Mouse (Mus musculus): ENCODE data around the gene Thtpa. TPM values are rescaled to one million over a fixed set of nuclear protein-coding genes. Genes with fewer than 3 reads are reported as not detected.
A peak's percentile ranks its signal among the peaks of the same experiment; 100 is the strongest.

Thtpa gene
- polyA plus RNA-seq, 1 experiment from 2014 or later = 26.6 TPM

DNA sequence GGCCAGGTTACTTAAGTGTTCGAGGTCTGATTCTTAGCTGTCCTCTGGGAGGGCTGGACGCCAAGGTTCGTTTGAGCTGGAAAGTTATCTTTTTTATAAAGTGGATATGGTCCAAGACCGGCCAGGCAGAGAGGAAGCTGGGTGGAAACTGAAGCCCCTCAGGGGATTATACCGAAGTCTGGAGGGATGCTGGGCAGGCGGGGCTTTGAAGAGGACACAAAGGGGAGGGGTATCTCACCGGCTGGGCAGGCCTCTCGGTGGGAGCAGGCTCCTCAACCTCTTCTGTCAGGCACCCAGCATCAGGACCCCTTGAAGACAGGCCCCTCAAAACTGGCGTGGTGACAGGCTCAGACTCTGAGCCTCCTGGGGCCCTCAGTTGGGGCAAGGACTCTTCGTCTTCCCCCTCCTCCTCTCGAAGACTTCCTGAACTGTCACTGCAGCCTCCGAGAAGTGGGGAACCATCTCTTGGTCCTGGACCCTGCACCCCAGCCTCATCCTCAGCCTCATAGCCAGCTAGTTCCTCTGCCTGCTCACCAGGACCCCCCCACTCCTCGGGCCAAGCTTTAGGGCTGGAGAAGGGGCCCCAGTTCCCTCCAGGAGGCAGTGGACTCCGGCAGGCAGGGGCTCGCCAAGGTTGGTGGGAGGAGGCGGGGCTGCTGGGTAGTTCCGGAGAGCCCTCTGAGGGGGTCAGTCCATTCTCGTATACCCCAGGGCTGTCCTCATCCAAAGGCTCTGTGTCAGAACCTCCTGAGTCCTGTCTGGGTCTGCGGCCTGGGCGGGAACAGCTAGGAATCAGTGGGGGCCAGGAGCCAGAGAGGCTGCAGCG, 14.7 kb downstream of the Thtpa start:
- peak overlapping the region; percentile 31 for H3K4me2 ChIP-seq (replicated peaks)
- 0 out of 2 replicates have a peak overlapping the region, but pooled peaks have one; percentile 65 for H3K27ac ChIP-seq (replicated peaks)
- peak overlapping the region; percentile 25; the same call in 1 of the 2 replicates for H3K9ac ChIP-seq (replicated peaks)
- H3K36me3 ChIP-seq = no peaks in the 10 kb centered on the region
- no peaks in the 10 kb centered on the region for H3K9me3 ChIP-seq
- H3K4me1 ChIP-seq = peaks cover 51% of the 10 kb centered on the region
- whole genome bisulfite sequencing = 4% methylated on average over 21 of the region's 21 CpGs
- peak; percentile 11 for ATAC-seq (ENCODE audit: low FRiP score, low read depth)
- H3K27me3 ChIP-seq = peaks cover 60% of the 10 kb centered on the region
- H3K4me3 ChIP-seq = no peak overlapping the region

DNA sequence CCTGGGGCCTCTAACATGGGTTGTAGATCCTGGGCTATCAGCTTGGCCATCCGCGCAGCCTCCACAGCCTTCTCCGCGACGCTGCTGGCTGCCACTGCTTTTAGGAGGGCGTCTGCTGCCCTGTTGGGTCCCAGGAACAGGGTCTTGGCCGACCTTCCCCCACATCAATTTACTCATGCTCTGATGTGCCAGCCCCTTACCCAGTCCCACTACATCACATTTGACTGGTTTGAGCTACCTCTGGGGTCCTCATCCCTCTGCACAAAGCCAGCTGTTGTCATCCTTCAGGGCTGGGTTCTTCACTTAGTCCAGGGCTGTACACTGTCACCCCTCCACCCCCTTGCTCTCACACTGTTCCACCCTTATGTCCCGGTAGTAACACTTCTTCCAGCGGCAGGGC, 15.5 kb downstream of the Thtpa start:
- Histone ChIP-seq H3K4me2 (replicated peaks) (no peak overlapping the region), H3K4me1 (peaks cover 57% of the 10 kb centered on the region), H3K9ac (replicated peaks) (no peak overlapping the region), H3K27me3 (peaks cover 58% of the 10 kb centered on the region), H3K9me3 (no peaks in the 10 kb centered on the region), H3K27ac (replicated peaks) (no peak overlapping the region), H3K4me3 (no peak overlapping the region), H3K36me3 (no peaks in the 10 kb centered on the region)
- ATAC-seq (ENCODE audit: low FRiP score, low read depth) = no peak
- 35% methylated on average over 9 of the region's 9 CpGs for WGBS

DNA sequence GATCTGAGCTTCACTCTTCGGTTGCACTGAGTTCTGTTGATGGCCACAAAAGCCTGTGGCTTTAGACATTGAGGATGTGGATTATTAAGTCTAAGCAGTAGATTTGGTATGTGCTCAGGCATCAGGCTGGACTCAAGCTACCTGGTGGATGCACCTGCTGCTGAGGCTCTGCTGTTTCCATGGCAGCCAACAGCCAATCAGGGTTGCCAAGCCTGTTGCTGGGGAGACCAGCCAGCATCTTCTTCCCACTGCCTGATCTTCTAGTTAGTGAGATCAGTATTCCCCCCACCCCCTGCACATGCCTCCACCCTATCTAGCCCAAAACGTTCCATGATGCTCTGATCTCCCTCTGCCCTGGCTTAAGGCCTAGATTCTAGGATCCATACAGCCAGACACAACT, 17.1 kb downstream of the Thtpa start:
- peaks cover 61% of the 10 kb centered on the region for H3K4me1 ChIP-seq
- WGBS = 70% methylated on average over 2 of the region's 2 CpGs
- peaks cover 71% of the 10 kb centered on the region for H3K27me3 ChIP-seq

DNA sequence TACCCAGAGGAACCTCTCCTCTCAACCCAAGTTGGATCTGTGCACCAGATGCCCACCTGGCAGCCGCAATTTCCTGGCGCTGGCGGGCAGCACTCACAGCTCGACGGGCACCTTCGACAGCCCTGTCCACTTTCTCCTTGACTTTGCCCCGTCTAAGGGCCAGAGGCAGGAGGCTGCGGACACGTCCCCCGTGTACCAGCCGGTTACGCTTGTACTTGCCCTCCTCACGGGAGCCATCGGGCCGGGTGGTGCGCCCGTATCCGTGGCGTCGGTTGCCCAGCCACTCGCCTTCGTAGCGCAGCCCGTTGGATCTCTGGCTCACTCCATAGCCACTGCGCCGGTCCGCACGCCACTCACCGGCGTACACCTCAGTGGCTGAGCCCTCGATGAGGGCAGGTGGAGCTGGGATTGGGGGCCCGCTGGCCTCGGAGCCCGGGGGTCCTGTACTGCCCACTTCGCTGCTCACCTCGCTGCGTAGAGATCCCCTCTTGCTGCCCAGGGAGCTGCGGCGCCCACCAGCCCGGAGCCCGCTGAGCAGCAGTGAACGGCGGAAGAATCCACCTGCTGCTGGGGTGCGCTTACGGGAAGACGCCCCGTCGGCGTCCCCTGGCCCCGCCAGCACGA, 18.9 kb downstream of the Thtpa start:
- WGBS = 74% methylated on average over 51 of the region's 51 CpGs
- no peak overlapping the region for H3K9ac ChIP-seq (replicated peaks)
- peaks cover 55% of the 10 kb centered on the region for H3K4me1 ChIP-seq

More for the DNA sequence above, 17.1 kb downstream of the Thtpa start:
- Histone ChIP-seq H3K9ac (replicated peaks) (no peak overlapping the region), H3K9me3 (no peaks in the 10 kb centered on the region), H3K36me3 (no peaks in the 10 kb centered on the region), H3K27ac (replicated peaks) (no peak overlapping the region), H3K4me3 (no peak overlapping the region), H3K4me2 (replicated peaks) (no peak overlapping the region)
- ATAC-seq (ENCODE audit: low FRiP score, low read depth) = no peak

DNA sequence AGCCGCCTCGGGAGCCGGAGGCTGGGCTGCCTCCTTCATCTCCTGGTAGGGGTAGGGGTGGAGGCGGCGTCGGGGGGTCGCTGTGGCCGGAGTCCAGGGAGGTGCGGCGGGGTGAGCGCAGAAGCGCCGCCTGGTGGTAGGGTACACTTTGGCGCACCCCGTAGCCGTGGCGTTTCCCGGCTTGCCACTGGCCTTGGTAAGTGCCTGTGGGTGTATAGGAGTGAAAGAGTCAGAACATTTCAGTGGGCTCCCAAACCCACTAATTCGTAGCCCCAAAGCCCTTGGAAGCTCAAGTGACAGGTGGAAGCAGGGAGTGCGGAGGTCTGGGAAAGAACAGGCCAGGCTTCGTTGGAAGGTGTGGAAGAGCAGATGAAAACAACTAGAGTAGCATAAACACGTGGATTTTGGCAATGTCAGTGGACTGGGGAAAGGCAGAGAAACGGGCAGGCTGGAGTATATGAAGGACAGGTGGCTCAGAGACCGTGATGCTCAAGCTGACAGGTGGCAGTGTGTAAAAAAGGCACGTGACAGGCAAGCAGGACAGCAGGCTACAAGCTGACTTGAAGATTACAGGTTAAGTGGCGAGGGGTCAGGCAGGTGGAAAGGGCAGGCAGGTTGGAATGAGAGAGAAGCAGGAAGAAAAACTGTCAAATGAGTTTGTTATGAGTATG, 19.5 kb downstream of the Thtpa start:
- Histone ChIP-seq H3K4me1 (peaks cover 49% of the 10 kb centered on the region), H3K9me3 (no peaks in the 10 kb centered on the region), H3K9ac (replicated peaks) (peak overlapping the region; percentile 67), H3K4me3 (peak overlapping the region; percentile 74), H3K27me3 (peaks cover 75% of the 10 kb centered on the region), H3K36me3 (no peaks in the 10 kb centered on the region), H3K27ac (replicated peaks) (peak overlapping the region; percentile 71; the same call in 1 of the 2 replicates), H3K4me2 (replicated peaks) (peak overlapping the region; percentile 99)
- WGBS = 9% methylated on average over 21 of the region's 26 CpGs
- ATAC-seq (ENCODE audit: low FRiP score, low read depth) = no peak

More for the DNA sequence above, 18.9 kb downstream of the Thtpa start:
- no peak for ATAC-seq (ENCODE audit: low FRiP score, low read depth)
- Histone ChIP-seq H3K4me2 (replicated peaks) (peak overlapping the region; percentile 99), H3K4me3 (peak overlapping the region; percentile 74; the same call in 1 of the 2 replicates), H3K27ac (replicated peaks) (no peak overlapping the region), H3K27me3 (peaks cover 76% of the 10 kb centered on the region), H3K9me3 (no peaks in the 10 kb centered on the region), H3K36me3 (no peaks in the 10 kb centered on the region)

DNA sequence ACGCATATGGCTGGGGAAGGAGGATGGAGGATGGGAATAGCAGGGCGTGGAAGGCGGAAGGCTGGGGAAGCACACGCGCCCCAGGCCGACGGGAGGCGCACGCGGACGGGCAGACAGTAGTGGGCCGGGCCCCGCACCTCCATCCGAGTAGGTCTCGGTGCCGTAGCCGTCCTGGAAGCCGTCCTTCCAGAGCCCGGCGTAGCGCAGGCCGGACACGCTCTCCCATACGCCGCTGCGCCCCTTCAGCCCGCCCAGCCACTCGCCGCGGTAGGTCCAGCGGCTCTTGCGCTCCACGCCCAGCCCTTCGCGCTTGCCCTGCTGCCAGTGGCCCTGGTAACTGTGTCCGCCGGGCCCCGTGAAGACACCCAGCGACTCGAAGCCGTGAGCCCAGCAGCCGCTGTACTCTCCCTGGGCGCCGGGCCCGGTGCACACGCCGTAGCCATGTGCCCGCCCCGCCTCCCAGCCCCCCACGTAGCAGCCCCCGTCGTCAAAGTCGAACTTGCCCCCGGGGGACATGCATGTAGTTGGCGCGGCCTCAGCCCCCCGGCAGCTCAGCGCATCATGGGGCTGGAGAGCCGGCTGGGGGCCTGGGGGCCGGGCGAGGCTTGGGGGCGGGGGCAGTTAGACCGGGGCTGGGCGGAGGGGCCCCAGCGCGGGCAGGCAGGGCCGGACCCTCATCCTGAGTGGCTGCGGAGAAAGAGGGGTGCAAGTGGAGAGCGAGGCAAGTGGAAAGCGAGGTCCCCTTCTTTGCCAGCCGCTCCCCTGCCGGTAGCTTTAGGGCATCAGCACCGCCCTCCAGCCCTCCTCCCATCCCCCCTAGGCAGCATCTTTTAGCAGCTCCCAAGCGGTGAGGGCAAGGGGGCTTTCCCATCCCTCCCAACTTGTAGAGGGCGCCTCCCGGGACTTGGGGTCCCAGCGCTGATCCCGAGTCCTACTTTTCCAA, 20.4 kb downstream of the Thtpa start:
- Histone ChIP-seq H3K9me3 (no peaks in the 10 kb centered on the region), H3K4me1 (peaks cover 40% of the 10 kb centered on the region), H3K9ac (replicated peaks) (peak overlapping the region; percentile 67), H3K4me3 (peak overlapping the region; percentile 74), H3K27ac (replicated peaks) (peak overlapping the region; percentile 71), H3K27me3 (peaks cover 69% of the 10 kb centered on the region), H3K36me3 (no peaks in the 10 kb centered on the region), H3K4me2 (replicated peaks) (peak overlapping the region; percentile 99)
- under 1% methylated on average over 59 of the region's 78 CpGs for WGBS
- peak; percentile 57 for ATAC-seq (ENCODE audit: low FRiP score, low read depth)

DNA sequence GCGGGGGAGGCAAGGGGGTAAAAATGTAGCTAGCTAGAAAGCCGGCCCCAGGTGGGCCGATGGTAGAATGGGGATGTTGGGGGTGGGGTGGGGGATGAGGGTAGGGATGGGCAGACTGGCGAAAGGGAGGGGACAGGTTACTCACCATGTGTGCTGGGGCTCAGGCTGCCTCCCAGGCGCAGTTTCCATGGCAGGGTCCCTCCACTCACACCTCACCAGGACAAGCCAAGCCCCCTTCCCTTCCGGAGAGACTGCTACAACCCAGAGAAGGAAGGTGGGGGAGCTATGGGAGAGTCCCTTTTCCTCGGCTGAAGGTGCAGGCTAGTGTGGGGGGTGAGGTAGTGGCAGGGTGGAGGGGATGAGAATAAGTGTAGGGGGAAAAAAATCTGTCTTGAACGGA, 21.3 kb downstream of the Thtpa start:
- peak overlapping the region; percentile 67 for H3K9ac ChIP-seq (replicated peaks)
- peak overlapping the region; percentile 71 for H3K27ac ChIP-seq (replicated peaks)
- peaks cover 40% of the 10 kb centered on the region for H3K4me1 ChIP-seq
- peak overlapping the region; percentile 74 for H3K4me3 ChIP-seq
- peaks cover 61% of the 10 kb centered on the region for H3K27me3 ChIP-seq
- H3K4me2 ChIP-seq (replicated peaks) = peak overlapping the region; percentile 99
- ATAC-seq (ENCODE audit: low FRiP score, low read depth) = 0 out of 2 replicates have a peak, but pooled peaks have one; percentile 7
- WGBS = 0% methylated on average over 8 of the region's 8 CpGs
- no peaks in the 10 kb centered on the region for H3K36me3 ChIP-seq
- H3K9me3 ChIP-seq = no peaks in the 10 kb centered on the region

DNA sequence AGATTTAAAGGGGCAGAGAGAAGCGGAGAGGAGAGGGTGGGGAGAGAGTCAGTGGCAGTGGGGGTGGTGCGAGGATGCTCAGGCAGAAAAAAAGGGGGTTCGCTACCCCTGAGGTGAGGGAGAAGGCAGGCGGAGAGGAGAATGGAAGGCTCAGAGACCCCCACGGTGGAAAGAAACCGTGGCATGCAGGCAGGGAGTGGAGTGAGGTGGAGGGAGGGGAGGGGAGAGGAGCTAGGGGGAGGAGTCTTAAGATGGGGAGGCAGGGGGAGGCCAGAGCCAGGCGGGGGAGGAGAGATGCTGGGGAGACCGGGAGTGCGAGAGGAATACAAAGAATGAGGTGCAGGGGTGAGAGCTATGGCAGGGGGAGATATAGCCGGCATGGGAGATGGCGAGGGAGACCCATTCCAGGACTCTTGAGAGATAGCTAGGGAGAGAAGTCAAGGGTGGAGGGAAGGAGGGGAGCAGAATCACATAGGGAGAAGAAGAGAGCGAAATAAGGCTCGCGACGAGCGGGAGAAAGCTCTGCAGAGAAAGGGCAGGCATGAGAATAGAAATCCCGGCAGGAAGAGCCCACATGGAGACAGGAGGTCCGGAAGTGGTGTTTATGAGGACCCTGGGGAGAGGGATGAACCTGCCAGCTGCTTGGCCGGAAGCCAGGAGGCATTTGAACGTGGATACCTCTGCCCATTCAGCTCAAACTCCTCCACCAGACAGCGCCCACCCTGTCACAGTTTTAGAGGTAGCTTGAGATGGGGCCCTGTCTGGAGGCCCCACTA, 22.0 kb downstream of the Thtpa start, which contains the start of gene Jph4:
Gene Jph4, minus strand, starts transcription at position 511 of the 776 bp plus-strand sequence.
- Histone ChIP-seq H3K4me1 (peaks cover 40% of the 10 kb centered on the region), H3K27me3 (peaks cover 54% of the 10 kb centered on the region), H3K4me3 (peak within 1 kb of the TSS; percentile 74), H3K27ac (replicated peaks) (peak within 1 kb of the TSS; percentile 71), H3K36me3 (no peaks in the 10 kb centered on the region), H3K9me3 (no peaks in the 10 kb centered on the region), H3K4me2 (replicated peaks) (peak within 1 kb of the TSS; percentile 99), H3K9ac (replicated peaks) (peak within 1 kb of the TSS; percentile 67)
- 6% methylated on average over 21 of the region's 21 CpGs for WGBS
- ATAC-seq (ENCODE audit: low FRiP score, low read depth) = peak; percentile 35; the same call in 1 of the 2 replicates

DNA sequence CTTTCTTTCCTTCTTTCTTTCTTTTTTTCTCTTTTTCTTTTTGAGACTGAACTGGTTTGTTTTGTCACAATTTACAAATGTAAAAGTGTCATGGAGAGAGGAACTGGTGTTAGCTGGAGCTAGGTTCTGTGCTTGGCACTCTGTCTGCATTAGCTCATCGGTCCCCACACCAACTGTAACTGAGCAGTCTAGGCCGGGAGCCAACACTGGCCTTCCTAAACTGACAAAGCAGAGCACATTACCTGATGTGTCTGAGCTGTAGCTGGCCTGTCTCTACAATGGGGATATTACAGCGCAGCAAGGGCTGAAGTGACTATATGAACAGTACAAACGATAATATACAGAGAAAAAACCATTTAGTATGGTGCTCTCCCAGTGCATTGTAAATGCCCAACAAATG, 24.3 kb downstream of the Thtpa start:
- WGBS = 86% methylated on average over 4 of the region's 4 CpGs
- Histone ChIP-seq H3K36me3 (no peaks in the 10 kb centered on the region), H3K4me2 (replicated peaks) (no peak overlapping the region), H3K9ac (replicated peaks) (no peak overlapping the region), H3K4me1 (peaks cover 39% of the 10 kb centered on the region), H3K27ac (replicated peaks) (no peak overlapping the region), H3K9me3 (no peaks in the 10 kb centered on the region), H3K27me3 (peaks cover 35% of the 10 kb centered on the region), H3K4me3 (no peak overlapping the region)
- no peak for ATAC-seq (ENCODE audit: low FRiP score, low read depth)

DNA sequence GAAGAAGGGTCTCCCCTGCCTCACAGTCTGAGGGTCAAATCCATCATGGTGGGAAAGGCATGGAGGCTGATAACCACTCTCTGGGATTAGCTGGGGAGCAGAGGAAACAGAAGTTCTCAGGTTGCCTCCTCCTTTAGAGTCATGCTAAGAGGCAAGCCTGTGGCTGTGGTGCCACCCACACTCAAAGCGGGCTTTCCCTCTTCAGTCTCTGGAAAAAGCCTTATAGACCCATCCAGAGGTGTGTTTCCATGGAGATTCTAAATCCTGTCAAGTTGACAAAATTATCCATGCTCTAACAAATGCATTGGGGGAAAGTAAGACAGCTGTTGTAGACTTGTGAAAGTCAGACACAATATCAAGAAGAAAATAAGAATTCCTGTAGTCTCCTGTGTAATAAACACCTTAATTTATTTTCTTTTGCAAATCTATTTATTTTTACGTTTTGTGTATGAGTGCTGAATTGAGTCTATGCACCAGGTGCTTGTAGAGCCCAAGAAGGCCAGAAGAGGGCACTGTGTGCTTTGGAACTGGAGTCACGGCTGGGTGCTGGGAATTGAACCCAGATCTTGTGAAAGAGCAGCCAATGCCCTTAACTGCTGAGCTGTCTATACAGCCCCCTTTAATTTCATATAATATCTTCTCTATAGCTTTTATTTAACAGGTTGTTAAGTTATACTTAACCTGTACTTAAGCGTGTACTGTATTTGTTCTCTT, 25.0 kb downstream of the Thtpa start:
- ATAC-seq (ENCODE audit: low FRiP score, low read depth) = no peak
- 69% methylated on average over 4 of the region's 4 CpGs for WGBS
- H3K36me3 ChIP-seq = no peaks in the 10 kb centered on the region

More for the DNA sequence above, 25.0 kb downstream of the Thtpa start:
- H3K4me3 ChIP-seq = no peak overlapping the region
- H3K9ac ChIP-seq (replicated peaks) = no peak overlapping the region
- no peak overlapping the region for H3K4me2 ChIP-seq (replicated peaks)
- H3K9me3 ChIP-seq = no peaks in the 10 kb centered on the region
- peaks cover 32% of the 10 kb centered on the region for H3K4me1 ChIP-seq
- H3K27me3 ChIP-seq = peaks cover 28% of the 10 kb centered on the region
- no peak overlapping the region for H3K27ac ChIP-seq (replicated peaks)

Measured in midbrain, embryonic 12.5 days (tissue).